ENCODE assay signal across 9 mouse cellular contexts in the genomic region with DNA sequence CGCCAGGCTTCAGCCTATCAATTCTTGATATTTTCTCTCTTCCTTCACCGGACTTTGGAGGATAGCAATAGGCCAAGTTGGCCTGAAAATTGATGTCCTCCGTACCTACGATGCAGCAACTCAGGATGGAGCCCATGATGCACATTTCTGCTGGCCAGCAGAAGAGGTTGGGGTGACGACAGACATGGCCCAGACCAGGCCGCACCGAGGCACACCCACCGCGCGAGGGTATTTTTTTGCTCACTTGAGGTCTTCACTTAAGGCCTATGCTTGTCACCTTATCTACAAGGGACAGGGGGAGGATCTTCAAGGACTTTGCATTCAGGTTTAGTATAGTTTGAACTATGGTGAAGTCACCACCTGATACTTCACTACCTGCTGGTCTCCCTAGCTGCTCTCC. TPM values are rescaled to one million over a fixed set of nuclear protein-coding genes. Genes with fewer than 3 reads are reported as not detected.
DNase-seq lines count a peak whose midpoint lies in the region; ATAC-seq lines count a peak whose summit lies in the region.
"Had no signal": no experiment of that assay in that cellular context is flagged by ENCODE, and none has a peak within 500 bp of the region (broad histone marks: within the 10 kb centered on the region; RNA-seq: fewer than 3 reads in every experiment).

No protein-coding gene starts in this region.

- 94% methylated on average over 10 of the region's 10 CpGs for WGBS in kidney, embryonic 15.5 days
- WGBS in embryonic facial prominence, embryonic 15.5 days, result 90% methylated on average over 10 of the region's 10 CpGs
- WGBS in intestine, embryonic 14.5 days, result 93% methylated on average over 10 of the region's 10 CpGs
- 94% methylated on average over 10 of the region's 10 CpGs for WGBS in midbrain, embryonic 13.5 days

- ATAC-seq in kidney, embryonic 15.5 days (replicated peaks; ENCODE audit: low FRiP score), result no peak
- no peak for ATAC-seq in embryonic facial prominence, embryonic 15.5 days (ENCODE audit: insufficient number of reproducible peaks, low FRiP score, low TSS enrichment, low read depth)
- ATAC-seq in intestine, embryonic 14.5 days (replicated peaks; ENCODE audit: low FRiP score, low TSS enrichment, low read depth), result no peak
- no peak for ATAC-seq in midbrain, embryonic 13.5 days
- no peak for ATAC-seq in frontal cortex, adult (ENCODE audit: low TSS enrichment)

- no peak overlapping the region; the same call in 1 of the 2 replicates for H3K4me3 ChIP-seq in kidney, embryonic 15.5 days (replicated peaks)
- 0 out of 2 replicates have a peak overlapping the region, but pooled peaks have one; percentile 88 for H3K4me3 ChIP-seq in embryonic facial prominence, embryonic 15.5 days (replicated peaks)
- no peak overlapping the region for H3K4me3 ChIP-seq in intestine, embryonic 14.5 days (ENCODE audit: low read depth, low read length)
- no peak overlapping the region for H3K4me3 ChIP-seq in midbrain, embryonic 13.5 days (replicated peaks)

- DNase-seq in kidney, postnatal 10 days, result no peak
- no peak for DNase-seq in intestine, embryonic 14.5 days (ENCODE audit: low spot score)
- DNase-seq in layer of hippocampus, adult 9-11 months, result no peak
- DNase-seq in kidney, postnatal 14 days, result no peak
- DNase-seq: cerebellum, postnatal 36 days had no signal

- peak overlapping the region; percentile 76; the same call in 1 of the 2 replicates for H3K4me2 ChIP-seq in kidney, embryonic 15.5 days
- H3K4me2 ChIP-seq in embryonic facial prominence, embryonic 15.5 days (replicated peaks), result no peak overlapping the region
- peak overlapping the region; percentile 64; the same call in 1 of the 2 replicates for H3K4me2 ChIP-seq in intestine, embryonic 14.5 days (ENCODE audit: low read length)
- H3K4me2 ChIP-seq in midbrain, embryonic 13.5 days (replicated peaks), result peak overlapping the region; percentile 86

- H3K4me1 ChIP-seq in kidney, embryonic 15.5 days, result peaks cover 37% of the 10 kb centered on the region
- H3K4me1 ChIP-seq in embryonic facial prominence, embryonic 15.5 days, result peaks cover 32% of the 10 kb centered on the region
- H3K4me1 ChIP-seq in intestine, embryonic 14.5 days (replicated peaks; ENCODE audit: control insufficient read depth, insufficient read depth, low read length), result peaks cover 24% of the 10 kb centered on the region
- H3K4me1 ChIP-seq in midbrain, embryonic 13.5 days (replicated peaks), result peaks cover 50% of the 10 kb centered on the region

- 0 out of 2 replicates have a peak, but pooled peaks cover 3% of the 10 kb centered on the region for H3K36me3 ChIP-seq in kidney, embryonic 15.5 days
- no peaks in the 10 kb centered on the region for H3K36me3 ChIP-seq in embryonic facial prominence, embryonic 15.5 days
- H3K36me3 ChIP-seq in intestine, embryonic 14.5 days (ENCODE audit: control insufficient read depth, insufficient read depth, low read length), result no peaks in the 10 kb centered on the region
- no peaks in the 10 kb centered on the region for H3K36me3 ChIP-seq in midbrain, embryonic 13.5 days

- H3K27ac ChIP-seq in kidney, embryonic 15.5 days, result peak overlapping the region; percentile 94
- 0 out of 2 replicates have a peak overlapping the region, but pooled peaks have one; percentile 90 for H3K27ac ChIP-seq in embryonic facial prominence, embryonic 15.5 days (replicated peaks)
- no peak overlapping the region; the same call in 1 of the 2 replicates for H3K27ac ChIP-seq in intestine, embryonic 14.5 days (ENCODE audit: low read depth)
- H3K27ac ChIP-seq in midbrain, embryonic 13.5 days, result peak overlapping the region; percentile 90

- no peaks in the 10 kb centered on the region for H3K9me3 ChIP-seq in kidney, embryonic 15.5 days (replicated peaks)
- no peaks in the 10 kb centered on the region for H3K9me3 ChIP-seq in embryonic facial prominence, embryonic 15.5 days (replicated peaks)
- H3K9me3 ChIP-seq in intestine, embryonic 14.5 days (ENCODE audit: control insufficient read depth, low read length), result no peaks in the 10 kb centered on the region
- H3K9me3 ChIP-seq in midbrain, embryonic 13.5 days, result no peaks in the 10 kb centered on the region

- no peaks in the 10 kb centered on the region for H3K27me3 ChIP-seq in kidney, embryonic 15.5 days
- no peaks in the 10 kb centered on the region for H3K27me3 ChIP-seq in embryonic facial prominence, embryonic 15.5 days
- no peaks in the 10 kb centered on the region for H3K27me3 ChIP-seq in intestine, embryonic 14.5 days (replicated peaks; ENCODE audit: control insufficient read depth, insufficient read depth, low read length)
- H3K27me3 ChIP-seq in midbrain, embryonic 13.5 days, result no peaks in the 10 kb centered on the region

- no peak overlapping the region for H3K9ac ChIP-seq in kidney, embryonic 15.5 days
- H3K9ac ChIP-seq in embryonic facial prominence, embryonic 15.5 days, result no peak overlapping the region
- H3K9ac ChIP-seq in intestine, embryonic 14.5 days (ENCODE audit: low read length), result no peak overlapping the region
- H3K9ac ChIP-seq in midbrain, embryonic 13.5 days (replicated peaks), result no peak overlapping the region

RNA-seq across cellular contexts. Expression of a gene that starts 1.1 kb away (rescaled TPM):
- polyA plus RNA-seq in kidney, embryonic 15.5 days (2015; fragmentation: Nextera tagmentation; extraction: Ambion mirVana), result 88.2 and 98.1 TPM in 2 replicates
- 84.1 and 87.0 TPM in 2 replicates for polyA plus RNA-seq in embryonic facial prominence, embryonic 15.5 days (2015; fragmentation: Nextera tagmentation; extraction: Ambion mirVana)
- polyA plus RNA-seq in intestine, embryonic 14.5 days (2014; fragmentation: Nextera tagmentation; extraction: Ambion mirVana), result 83.7 and 87.6 TPM in 2 replicates
- polyA plus RNA-seq in midbrain, embryonic 13.5 days (2015; fragmentation: Nextera tagmentation; extraction: Ambion mirVana), result 100 and 101 TPM in 2 replicates

RNA-seq across cellular contexts. Expression of a gene that starts 4.8 kb away (rescaled TPM):
- polyA plus RNA-seq in kidney, embryonic 15.5 days (2015; fragmentation: Nextera tagmentation; extraction: Ambion mirVana), result 37.4 and 39.7 TPM in 2 replicates
- polyA plus RNA-seq in embryonic facial prominence, embryonic 15.5 days (2015; fragmentation: Nextera tagmentation; extraction: Ambion mirVana), result 43.8 and 51.3 TPM in 2 replicates
- polyA plus RNA-seq in intestine, embryonic 14.5 days (2014; fragmentation: Nextera tagmentation; extraction: Ambion mirVana), result 39.3 and 40.6 TPM in 2 replicates
- 45.8 and 46.2 TPM in 2 replicates for polyA plus RNA-seq in midbrain, embryonic 13.5 days (2015; fragmentation: Nextera tagmentation; extraction: Ambion mirVana)

RNA-seq across cellular contexts. Expression of a gene that starts 49.7 kb away (rescaled TPM):
- polyA plus RNA-seq in kidney, embryonic 15.5 days (2015; fragmentation: Nextera tagmentation; extraction: Ambion mirVana), result 0.19 and 0.83 TPM in 2 replicates
- 0.32 and 0.63 TPM in 2 replicates for polyA plus RNA-seq in embryonic facial prominence, embryonic 15.5 days (2015; fragmentation: Nextera tagmentation; extraction: Ambion mirVana)
- polyA plus RNA-seq in intestine, embryonic 14.5 days (2014; fragmentation: Nextera tagmentation; extraction: Ambion mirVana), result 0.43 and 0.55 TPM in 2 replicates
- 0.40 and 0.50 TPM in 2 replicates for polyA plus RNA-seq in midbrain, embryonic 13.5 days (2015; fragmentation: Nextera tagmentation; extraction: Ambion mirVana)

RNA-seq across cellular contexts. Expression of a gene that starts 53.6 kb away (rescaled TPM):
- polyA plus RNA-seq in kidney, embryonic 15.5 days (2015; fragmentation: Nextera tagmentation; extraction: Ambion mirVana), result 151 and 155 TPM in 2 replicates
- 156 and 161 TPM in 2 replicates for polyA plus RNA-seq in embryonic facial prominence, embryonic 15.5 days (2015; fragmentation: Nextera tagmentation; extraction: Ambion mirVana)
- 145 and 162 TPM in 2 replicates for polyA plus RNA-seq in intestine, embryonic 14.5 days (2014; fragmentation: Nextera tagmentation; extraction: Ambion mirVana)
- 130 and 131 TPM in 2 replicates for polyA plus RNA-seq in midbrain, embryonic 13.5 days (2015; fragmentation: Nextera tagmentation; extraction: Ambion mirVana)
